Mouse (Mus musculus) limb, embryonic 14.5 days (tissue): ENCODE data around the gene Olfr305. TPM values are rescaled to one million over a fixed set of nuclear protein-coding genes. Genes with fewer than 3 reads are reported as not detected.

Source experiments
- ATAC-seq: fragments of 200-750 bp; cut with Nextera tagmentation; 2 replicates; pipeline ENCODE4 v1.8.0; 2017; ENCODE audit warnings: low read depth, moderate number of reproducible peaks, moderate TSS enrichment; ENCODE audit not compliant: low FRiP score
- DNase-seq: peaks from one replicate; pipeline ENCODE4 v3.0.0-alpha.2; 2015; ENCODE audit warnings: low spot score
- H3K27ac ChIP-seq: fragments of 300-500 bp; sonication (generic); replicated peaks from 2 replicates; pipeline ENCODE4 v1.5.1; 2014; ENCODE audit warnings: low read depth, mild to moderate bottlenecking, low read length, moderate library complexity, mixed read lengths
- H3K27me3 ChIP-seq: fragments of 300-500 bp; sonication (generic); 2 replicates; pipeline ENCODE4 v1.6.1; 2014; ENCODE audit warnings: low read length, mixed read lengths; ENCODE audit not compliant: control insufficient read depth, insufficient read depth
- H3K36me3 ChIP-seq: fragments of 300-500 bp; sonication (generic); 2 replicates; pipeline ENCODE4 v1.6.1; 2014; ENCODE audit warnings: mild to moderate bottlenecking, low read length, moderate library complexity, mixed read lengths; ENCODE audit not compliant: control insufficient read depth, insufficient read depth
- H3K4me1 ChIP-seq: fragments of 300-500 bp; sonication (generic); 2 replicates; pipeline ENCODE4 v1.6.1; 2014; ENCODE audit warnings: antibody characterized with exemption, low read length, mixed read lengths; ENCODE audit not compliant: control insufficient read depth, insufficient read depth
- H3K4me2 ChIP-seq: fragments of 300-500 bp; sonication (generic); replicated peaks from 2 replicates; pipeline ENCODE4 v1.6.1; 2014; ENCODE audit warnings: low read depth, mild to moderate bottlenecking, low read length, moderate library complexity; ENCODE audit not compliant: severe bottlenecking
- H3K4me3 ChIP-seq: fragments of 300-500 bp; sonication (generic); replicated peaks from 2 replicates; pipeline ENCODE4 v1.5.1; 2014; ENCODE audit warnings: low read length
- H3K9ac ChIP-seq: fragments of 300-500 bp; sonication (generic); 2 replicates; pipeline ENCODE4 v1.6.1; 2014; ENCODE audit warnings: mild to moderate bottlenecking, low read depth, low read length, moderate library complexity; ENCODE audit not compliant: severe bottlenecking
- H3K9me3 ChIP-seq: fragments of 300-500 bp; sonication (generic); 2 replicates; pipeline ENCODE4 v1.6.1; 2016; ENCODE audit warnings: low read length; ENCODE audit not compliant: control insufficient read depth
- POLR2A ChIP-seq: fragments of 200-500 bp; IDR thresholded peaks from 2 replicates; pipeline ENCODE4 v1.8.0; 2012; ENCODE audit warnings: inconsistent platforms, mild to moderate bottlenecking, moderate library complexity, borderline replicate concordance; ENCODE audit not compliant: insufficient read depth, insufficient read length; ENCODE audit errors: extremely low read depth
- WGBS: fragments of 180-500 bp; shearing (Covaris S2); extraction: QIAGEN DNeasy Blood & Tissue Kit; methylation state at CpG from one replicate; pipeline ENCODE4 v1.1.7; 2014; 5-methylcytosine and 5-hydroxymethylcytosine counted together
- polyA plus RNA-seq, 2 experiments: library from polyadenylated mRNA; depleted of rRNA in 1 of 2; stranded (reverse) in 1 of 2; unstranded in 1 of 2; fragments of >200 nt; fragmentation: Nextera tagmentation in 1 of 2; extraction: Ambion mirVana in 1 of 2; gene quantifications; 2 replicates each; pipeline versions ENCODE4 v1.2.1 to v1.2.3; 2012 to 2014

Olfr305 gene
- polyA plus RNA-seq, 2 experiments: not detected

DNA sequence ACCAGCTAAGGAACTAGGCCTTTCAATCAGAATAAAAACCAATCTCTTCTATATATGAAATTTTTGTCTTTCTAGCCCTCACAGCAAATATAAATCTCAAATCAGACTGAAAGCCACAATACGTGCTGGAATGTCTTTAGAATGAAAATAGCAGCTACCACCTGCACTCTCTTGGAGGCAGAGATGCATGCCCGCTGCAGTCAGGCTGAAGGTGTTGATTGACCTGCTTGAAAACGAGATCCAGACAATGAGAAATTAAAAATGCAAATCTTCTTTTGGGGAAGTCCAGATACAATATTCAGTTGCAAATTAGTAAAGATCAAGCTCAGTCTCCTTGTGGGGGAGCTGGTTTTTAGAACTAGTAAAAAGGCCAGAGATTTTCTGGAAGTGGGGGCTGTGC, 22.5 kb downstream of the Olfr305 start:
- no peak overlapping the region for H3K4me2 ChIP-seq
- no peak for TF ChIP-seq POLR2A
- DNase-seq (no peak), ATAC-seq (no peak)
- no peaks in the 10 kb centered on the region for H3K4me1 ChIP-seq
- no peak overlapping the region for H3K27ac ChIP-seq
- 70% methylated on average over 3 of the region's 3 CpGs for WGBS
- H3K9ac ChIP-seq: no peak overlapping the region
- H3K9me3 ChIP-seq: no peaks in the 10 kb centered on the region
- no peaks in the 10 kb centered on the region for H3K27me3 ChIP-seq
- no peaks in the 10 kb centered on the region for H3K36me3 ChIP-seq
- H3K4me3 ChIP-seq: no peak overlapping the region

DNA sequence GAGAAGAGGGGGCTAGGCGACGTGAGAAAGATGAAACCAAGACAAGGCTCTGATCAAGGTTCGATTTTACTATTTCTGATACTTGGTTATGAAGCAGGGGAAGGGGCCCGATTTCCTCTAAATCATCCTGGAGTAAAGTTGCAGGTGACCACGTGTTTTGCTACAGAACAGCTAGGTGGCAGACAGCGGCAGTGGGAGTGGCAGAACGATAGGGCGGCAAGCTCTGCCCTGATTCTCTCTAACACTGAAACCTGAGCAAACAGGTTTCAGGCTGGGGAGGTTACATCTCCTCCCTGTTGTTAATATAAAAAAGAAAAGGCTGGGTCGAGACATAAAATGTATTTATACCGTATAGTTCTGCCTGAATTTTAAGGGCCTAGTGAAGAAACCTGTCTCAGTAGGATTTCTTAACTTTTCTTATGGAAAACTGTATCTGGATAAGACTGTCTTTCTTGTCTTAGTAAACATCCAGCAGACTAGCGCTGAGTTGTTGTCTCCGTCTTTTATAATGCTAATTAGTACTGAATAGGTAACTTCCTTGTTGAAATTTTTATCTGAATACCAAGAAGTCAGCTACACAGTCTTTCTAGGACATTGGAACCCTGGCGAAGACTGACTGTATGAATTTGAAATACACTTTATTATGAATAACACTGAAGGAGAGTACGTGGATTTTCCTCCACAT, 23.7 kb downstream of the Olfr305 start:
- no peak for TF ChIP-seq POLR2A
- H3K4me2 ChIP-seq: no peak overlapping the region
- H3K36me3 ChIP-seq: no peaks in the 10 kb centered on the region
- H3K9me3 ChIP-seq: no peaks in the 10 kb centered on the region
- no peak overlapping the region for H3K27ac ChIP-seq
- 72% methylated on average over 14 of the region's 14 CpGs for WGBS
- H3K9ac ChIP-seq: no peak overlapping the region
- no peak for DNase-seq
- no peaks in the 10 kb centered on the region for H3K4me1 ChIP-seq
- H3K27me3 ChIP-seq: no peaks in the 10 kb centered on the region
- no peak for ATAC-seq
- no peak overlapping the region for H3K4me3 ChIP-seq

DNA sequence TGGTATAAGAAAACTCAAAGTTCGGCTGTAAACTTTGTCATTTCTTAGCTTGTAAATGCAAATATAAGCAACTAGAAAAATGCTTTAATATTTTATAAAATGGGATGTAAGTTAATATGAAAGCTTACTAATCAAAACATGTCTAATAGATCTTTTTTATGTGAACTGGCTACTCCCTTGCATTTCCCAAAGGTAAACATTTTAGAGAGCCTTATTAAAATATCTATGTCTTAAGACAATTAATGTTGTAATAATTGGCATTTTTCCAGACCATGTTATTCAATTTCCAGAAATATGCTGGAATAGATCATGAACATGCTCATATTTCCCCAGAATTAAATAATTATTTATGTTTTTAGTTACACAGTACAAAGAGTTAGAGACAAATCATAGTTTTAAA, 29.2 kb downstream of the Olfr305 start, which contains the start of gene Olfr307:
Gene Olfr307, minus strand, starts transcription at position 101 of the 400 bp plus-strand sequence.
- Histone ChIP-seq H3K9me3 (no peaks in the 10 kb centered on the region), H3K4me1 (no peaks in the 10 kb centered on the region), H3K36me3 (no peaks in the 10 kb centered on the region), H3K27ac (no peak within 1 kb of the TSS), H3K4me2 (no peak within 1 kb of the TSS), H3K27me3 (no peaks in the 10 kb centered on the region), H3K4me3 (no peak within 1 kb of the TSS), H3K9ac (no peak within 1 kb of the TSS)
- DNase-seq (no peak), ATAC-seq (no peak)
- TF ChIP-seq POLR2A: no peak
- WGBS: 68% methylated on average over 1 of the region's 1 CpGs

DNA sequence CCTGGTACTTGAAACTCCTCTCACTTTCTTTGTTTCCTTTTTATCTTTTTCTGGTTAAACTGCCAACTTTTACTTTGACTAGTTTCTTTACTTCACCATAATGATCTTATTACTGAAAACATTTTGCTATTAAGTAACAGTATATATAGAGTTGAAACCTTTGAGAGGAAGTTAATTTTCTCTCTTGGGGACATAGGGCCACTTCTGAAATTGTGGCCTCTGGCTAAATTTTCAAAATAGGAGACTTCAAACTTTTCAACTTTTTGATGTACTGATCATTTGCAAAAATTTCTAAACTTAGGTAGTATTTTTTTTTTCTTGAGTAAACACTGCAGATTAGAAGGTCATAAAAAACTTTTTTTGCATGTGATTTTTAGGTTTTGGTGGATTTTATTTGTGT, 41.2 kb downstream of the Olfr305 start, which contains the start of gene Olfr308:
Gene Olfr308, minus strand, starts transcription at position 101 of the 400 bp plus-strand sequence.
- TF ChIP-seq POLR2A: no peak
- no peak for ATAC-seq
- H3K4me1 ChIP-seq: no peaks in the 10 kb centered on the region
- no peak for DNase-seq
- H3K4me2 ChIP-seq: no peak within 1 kb of the TSS
- no peak within 1 kb of the TSS for H3K9ac ChIP-seq
- no peaks in the 10 kb centered on the region for H3K27me3 ChIP-seq
- H3K9me3 ChIP-seq: no peaks in the 10 kb centered on the region
- H3K27ac ChIP-seq: no peak within 1 kb of the TSS
- no peak within 1 kb of the TSS for H3K4me3 ChIP-seq
- no peaks in the 10 kb centered on the region for H3K36me3 ChIP-seq

DNA sequence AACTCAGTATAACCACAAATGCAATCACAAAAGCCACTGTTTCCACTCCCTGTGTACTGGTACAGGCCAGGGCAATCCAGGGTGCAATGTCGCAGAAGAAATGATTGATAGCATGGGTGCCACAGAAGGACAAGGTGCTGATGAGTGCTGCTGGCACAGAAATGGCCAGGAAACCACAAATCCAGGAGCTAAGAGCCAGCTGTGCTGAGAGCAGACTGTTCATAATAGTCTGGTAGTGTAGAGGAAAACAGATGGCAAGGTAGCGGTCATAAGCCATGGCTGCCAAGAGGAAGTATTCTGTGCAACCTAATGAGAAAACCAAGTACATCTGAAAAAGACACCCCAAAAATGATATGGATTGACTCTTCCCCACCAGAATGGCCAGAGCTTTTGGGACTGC, 45.4 kb downstream of the Olfr305 start:
- Histone ChIP-seq H3K9ac (no peak overlapping the region), H3K36me3 (no peaks in the 10 kb centered on the region), H3K27me3 (no peaks in the 10 kb centered on the region), H3K4me1 (no peaks in the 10 kb centered on the region), H3K4me3 (no peak overlapping the region), H3K4me2 (no peak overlapping the region), H3K9me3 (no peaks in the 10 kb centered on the region), H3K27ac (no peak overlapping the region)
- TF ChIP-seq POLR2A: no peak
- WGBS: 92% methylated on average over 2 of the region's 2 CpGs
- ATAC-seq (no peak), DNase-seq (no peak)
